Mouse (Mus musculus) neural tube, embryonic 15.5 days (tissue): ENCODE measurements around the gene Chrnb1. TPM values are rescaled to one million over a fixed set of nuclear protein-coding genes. Genes with fewer than 3 reads are reported as not detected.

Source experiments
- ATAC-seq: fragments of 200-750 bp; cut with Nextera tagmentation; 2 replicates; pipeline ENCODE4 v1.8.0; 2017; ENCODE audit warnings: mild to moderate bottlenecking, moderate TSS enrichment, moderate library complexity; ENCODE audit not compliant: low FRiP score
- H3K27ac ChIP-seq: fragments of 300-500 bp; sonication (generic); replicated peaks from 2 replicates; pipeline ENCODE4 v1.5.1; 2015; ENCODE audit warnings: mild to moderate bottlenecking, inconsistent platforms
- H3K27me3 ChIP-seq: fragments of 300-500 bp; sonication (generic); replicated peaks from 2 replicates; pipeline ENCODE4 v1.6.1; 2015; ENCODE audit warnings: inconsistent platforms
- H3K36me3 ChIP-seq: fragments of 300-500 bp; sonication (generic); 2 replicates; pipeline ENCODE4 v1.6.1; 2015; ENCODE audit warnings: inconsistent platforms
- H3K4me1 ChIP-seq: fragments of 300-500 bp; sonication (generic); 2 replicates; pipeline ENCODE4 v1.6.1; 2015; ENCODE audit warnings: inconsistent platforms
- H3K4me2 ChIP-seq: fragments of 300-500 bp; sonication (generic); 2 replicates; pipeline ENCODE4 v1.6.1; 2015; ENCODE audit warnings: inconsistent platforms, mild to moderate bottlenecking, moderate library complexity
- H3K4me3 ChIP-seq: fragments of 300-500 bp; sonication (generic); replicated peaks from 2 replicates; pipeline ENCODE4 v1.5.1; 2015; ENCODE audit warnings: mild to moderate bottlenecking, inconsistent platforms
- H3K9ac ChIP-seq: fragments of 300-500 bp; sonication (generic); replicated peaks from 2 replicates; pipeline ENCODE4 v1.6.1; 2015; ENCODE audit warnings: mild to moderate bottlenecking, inconsistent platforms
- H3K9me3 ChIP-seq: fragments of 300-500 bp; sonication (generic); replicated peaks from 2 replicates; pipeline ENCODE4 v1.6.1; 2016; ENCODE audit warnings: inconsistent platforms
- WGBS: fragments of 180-500 bp; shearing (Covaris S2); methylation state at CpG from one replicate; pipeline ENCODE4 v1.1.7; 2015; ENCODE audit warnings: mixed read lengths; 5-methylcytosine and 5-hydroxymethylcytosine counted together
- polyA plus RNA-seq: library from polyadenylated mRNA; unstranded; fragments of >200 nt; fragmentation: Nextera tagmentation; extraction: Ambion mirVana; gene quantifications from 2 replicates; pipeline ENCODE4 v1.2.1, GENCODE M21; 2015

Gene Chrnb1
- polyA plus RNA-seq, 1 experiment from 2014 or later: 2.1 TPM

- 1% methylated on average over 60 of the region's 60 CpGs for WGBS
- Histone ChIP-seq H3K27me3 (peaks cover 21% of the 10 kb centered on the region), H3K4me1 (peaks cover 64% of the 10 kb centered on the region), H3K36me3 (no peaks in the 10 kb centered on the region), H3K4me3 (peak overlapping the region; percentile 63), H3K27ac (peak overlapping the region; percentile 94), H3K9me3 (no peaks in the 10 kb centered on the region), H3K9ac (peak overlapping the region; percentile 57), H3K4me2 (peak overlapping the region; percentile 87)
- ATAC-seq: peak; percentile 14; the same call in 1 of the 2 replicates
Measured at GRCm38 (mm10) chr11:69803786-69804651, 8.3 kb upstream of the Chrnb1 start.

GRCm38 (mm10) chr11:69803328-69803727, 7.6 kb upstream of the Chrnb1 start:
- no peaks in the 10 kb centered on the region for H3K9me3 ChIP-seq
- ATAC-seq: no peak
- H3K27me3 ChIP-seq: peaks cover 21% of the 10 kb centered on the region
- H3K4me3 ChIP-seq: peak overlapping the region; percentile 63
- WGBS: 2% methylated on average over 12 of the region's 12 CpGs
- H3K4me2 ChIP-seq: peak overlapping the region; percentile 87
- H3K36me3 ChIP-seq: no peaks in the 10 kb centered on the region
- H3K9ac ChIP-seq: peak overlapping the region; percentile 57
- H3K27ac ChIP-seq: peak overlapping the region; percentile 94
- peaks cover 67% of the 10 kb centered on the region for H3K4me1 ChIP-seq

GRCm38 (mm10) chr11:69802648-69803105, 6.9 kb upstream of the Chrnb1 start:
- under 1% methylated on average over 33 of the region's 33 CpGs for WGBS
- peak; percentile 32 for ATAC-seq
- Histone ChIP-seq H3K4me3 (peak overlapping the region; percentile 63), H3K27me3 (peaks cover 25% of the 10 kb centered on the region), H3K4me1 (peaks cover 67% of the 10 kb centered on the region), H3K9ac (peak overlapping the region; percentile 57), H3K36me3 (no peaks in the 10 kb centered on the region), H3K27ac (peak overlapping the region; percentile 94), H3K9me3 (no peaks in the 10 kb centered on the region), H3K4me2 (peak overlapping the region; percentile 87)

GRCm38 (mm10) chr11:69801379-69801977, 5.7 kb upstream of the Chrnb1 start, which contains the start of gene Fgf11:
Fgf11 (minus strand) TSS chr11:69801857.
- ATAC-seq: no peak
- under 1% methylated on average over 33 of the region's 33 CpGs for WGBS
- H3K4me1 ChIP-seq: peaks cover 67% of the 10 kb centered on the region

GRCm38 (mm10) chr11:69800392-69801197, 4.9 kb upstream of the Chrnb1 start:
- peak overlapping the region; percentile 63 for H3K4me3 ChIP-seq
- no peaks in the 10 kb centered on the region for H3K36me3 ChIP-seq
- peak overlapping the region; percentile 57 for H3K9ac ChIP-seq
- WGBS: 1% methylated on average over 36 of the region's 36 CpGs
- peak overlapping the region; percentile 87 for H3K4me2 ChIP-seq
- H3K27ac ChIP-seq: peak overlapping the region; percentile 94
- H3K9me3 ChIP-seq: no peaks in the 10 kb centered on the region
- H3K4me1 ChIP-seq: peaks cover 71% of the 10 kb centered on the region
- peak; percentile 82 for ATAC-seq
- H3K27me3 ChIP-seq: peaks cover 28% of the 10 kb centered on the region

More at GRCm38 (mm10) chr11:69801379-69801977, 5.7 kb upstream of the Chrnb1 start, which contains the start of gene Fgf11:
- H3K9me3 ChIP-seq: no peaks in the 10 kb centered on the region
- H3K4me3 ChIP-seq: peak within 1 kb of the TSS; percentile 63
- H3K36me3 ChIP-seq: no peaks in the 10 kb centered on the region
- H3K9ac ChIP-seq: peak within 1 kb of the TSS; percentile 57
- H3K4me2 ChIP-seq: peak within 1 kb of the TSS; percentile 87
- peaks cover 31% of the 10 kb centered on the region for H3K27me3 ChIP-seq
- peak within 1 kb of the TSS; percentile 94 for H3K27ac ChIP-seq

- peaks cover 71% of the 10 kb centered on the region for H3K4me1 ChIP-seq
- WGBS: 0% methylated on average over 11 of the region's 11 CpGs
- H3K36me3 ChIP-seq: no peaks in the 10 kb centered on the region
- peak overlapping the region; percentile 63 for H3K4me3 ChIP-seq
- H3K27ac ChIP-seq: peak overlapping the region; percentile 94
- H3K9me3 ChIP-seq: no peaks in the 10 kb centered on the region
- peak overlapping the region; percentile 57 for H3K9ac ChIP-seq
- H3K27me3 ChIP-seq: peaks cover 24% of the 10 kb centered on the region
- ATAC-seq: peak; percentile 12; the same call in 1 of the 2 replicates
- peak overlapping the region; percentile 87 for H3K4me2 ChIP-seq
Measured at GRCm38 (mm10) chr11:69800138-69800391, 4.3 kb upstream of the Chrnb1 start.

- peak overlapping the region; percentile 63 for H3K4me3 ChIP-seq
- H3K9ac ChIP-seq: peak overlapping the region; percentile 57
- H3K27me3 ChIP-seq: peaks cover 22% of the 10 kb centered on the region
- no peak for ATAC-seq
- 13% methylated on average over 12 of the region's 12 CpGs for WGBS
- no peaks in the 10 kb centered on the region for H3K36me3 ChIP-seq
- peaks cover 68% of the 10 kb centered on the region for H3K4me1 ChIP-seq
- H3K4me2 ChIP-seq: peak overlapping the region; percentile 87
- H3K27ac ChIP-seq: peak overlapping the region; percentile 94
- no peaks in the 10 kb centered on the region for H3K9me3 ChIP-seq
Measured at GRCm38 (mm10) chr11:69799394-69800137, 3.8 kb upstream of the Chrnb1 start.

GRCm38 (mm10) chr11:69797924-69798323, 2.2 kb upstream of the Chrnb1 start:
- H3K9me3 ChIP-seq: no peaks in the 10 kb centered on the region
- ATAC-seq: no peak
- peaks cover 52% of the 10 kb centered on the region for H3K4me1 ChIP-seq
- no peak overlapping the region for H3K4me3 ChIP-seq
- WGBS: 81% methylated on average over 7 of the region's 7 CpGs
- H3K27ac ChIP-seq: no peak overlapping the region
- no peak overlapping the region for H3K9ac ChIP-seq
- no peaks in the 10 kb centered on the region for H3K36me3 ChIP-seq
- no peak overlapping the region for H3K4me2 ChIP-seq
- peaks cover 30% of the 10 kb centered on the region for H3K27me3 ChIP-seq

- ATAC-seq: no peak
- no peak overlapping the region for H3K27ac ChIP-seq
- no peaks in the 10 kb centered on the region for H3K9me3 ChIP-seq
- H3K4me2 ChIP-seq: peak overlapping the region; percentile 85
- peaks cover 33% of the 10 kb centered on the region for H3K4me1 ChIP-seq
- peaks cover 30% of the 10 kb centered on the region for H3K27me3 ChIP-seq
- H3K36me3 ChIP-seq: no peaks in the 10 kb centered on the region
- H3K4me3 ChIP-seq: peak overlapping the region; percentile 46
- H3K9ac ChIP-seq: no peak overlapping the region; the same call in 1 of the 2 replicates
- 1% methylated on average over 13 of the region's 13 CpGs for WGBS
Measured at GRCm38 (mm10) chr11:69795983-69796435, 266 bp upstream of the Chrnb1 start.

GRCm38 (mm10) chr11:69793429-69793828, 2.3 kb downstream of the Chrnb1 start:
- no peak overlapping the region for H3K9ac ChIP-seq
- no peak overlapping the region for H3K4me3 ChIP-seq
- H3K4me2 ChIP-seq: no peak overlapping the region
- WGBS: 67% methylated on average over 5 of the region's 5 CpGs
- H3K36me3 ChIP-seq: no peaks in the 10 kb centered on the region
- H3K27ac ChIP-seq: no peak overlapping the region
- H3K9me3 ChIP-seq: no peaks in the 10 kb centered on the region
- peaks cover 12% of the 10 kb centered on the region for H3K4me1 ChIP-seq
- ATAC-seq: no peak
- H3K27me3 ChIP-seq: peaks cover 30% of the 10 kb centered on the region

- Histone ChIP-seq H3K9me3 (no peaks in the 10 kb centered on the region), H3K4me3 (no peak overlapping the region), H3K4me2 (no peak overlapping the region), H3K4me1 (peaks cover 12% of the 10 kb centered on the region), H3K36me3 (no peaks in the 10 kb centered on the region), H3K27me3 (peaks cover 17% of the 10 kb centered on the region), H3K27ac (no peak overlapping the region), H3K9ac (no peak overlapping the region)
- 77% methylated on average over 5 of the region's 5 CpGs for WGBS
- ATAC-seq: no peak
Measured at GRCm38 (mm10) chr11:69791420-69791819, 4.3 kb downstream of the Chrnb1 start.
